Mouse (Mus musculus) heart, postnatal 0 days (tissue): ENCODE measurements around the gene Mis18a.

Experiments
- CTCF ChIP-seq: IDR thresholded peaks from 2 replicates; pipeline ENCODE4 v1.5.1; 2016; ENCODE audit warnings: antibody characterized with exemption, control low read depth, low read depth
- EP300 ChIP-seq: IDR thresholded peaks from 2 replicates; pipeline ENCODE4 v1.6.1; 2016; ENCODE audit warnings: antibody characterized with exemption, low read depth

- TF ChIP-seq CTCF (peak; percentile 54), EP300 (no peak)
Observed at GRCm38 (mm10) chr16:90694719-90695118, 32.5 kb downstream of the Mis18a start.
